Mouse (Mus musculus) layer of hippocampus, adult 8-10 months (tissue): Measurements from ENCODE around the gene Serpinb1c. TPM values are rescaled to one million over a fixed set of nuclear protein-coding genes. Genes with fewer than 3 reads are reported as not detected.
"Not testable (repeated sequence)": the region's sequence is repeated elsewhere in the genome, so short reads cannot be mapped to it uniquely, and the experiment has no call there.

Experiments
- DNase-seq, 2 experiments: peaks; one replicate each; pipeline ENCODE4 v3.0.0; 2022; ENCODE audit warnings: low spot score in 2 of 2
- total RNA-seq, 4 experiments: library from RNA; stranded (reverse); gene quantifications; 2 replicates each; pipeline ENCODE4 v1.2.4; 2022

Gene Serpinb1c
- total RNA-seq, 4 experiments from 2014 or later = 0.48 TPM; not detected in 3

GRCm38 (mm10) chr13:32866484-32866883, 31.5 kb downstream of the Serpinb1c start:
- DNase-seq = peak; percentile 43 to 77

DNA sequence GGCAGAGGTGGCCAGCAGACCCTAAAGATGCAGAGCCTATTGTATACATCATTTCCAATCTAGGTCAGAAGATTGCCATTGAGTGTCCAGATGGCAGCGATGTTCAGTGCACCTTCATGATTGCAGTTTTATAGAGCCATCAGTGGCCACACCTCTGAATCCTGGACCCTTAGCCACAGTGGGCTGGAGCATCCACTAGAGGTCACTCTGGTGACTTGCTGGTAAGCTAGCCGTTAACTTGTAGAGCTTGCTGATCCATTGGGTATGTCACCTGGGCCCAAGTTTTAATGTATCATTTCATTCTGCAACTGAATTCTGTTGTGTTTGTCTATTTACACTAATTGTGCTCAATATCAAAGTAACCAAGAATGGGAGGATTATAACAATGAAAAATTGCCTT, 32.4 kb downstream of the Serpinb1c start:
- no peak for DNase-seq

- not testable (repeated sequence) for DNase-seq
Observed at GRCm38 (mm10) chr13:32864529-32864928, 33.5 kb downstream of the Serpinb1c start.

- DNase-seq = no peak
Observed at GRCm38 (mm10) chr13:32863456-32863855, 34.6 kb downstream of the Serpinb1c start.

DNA sequence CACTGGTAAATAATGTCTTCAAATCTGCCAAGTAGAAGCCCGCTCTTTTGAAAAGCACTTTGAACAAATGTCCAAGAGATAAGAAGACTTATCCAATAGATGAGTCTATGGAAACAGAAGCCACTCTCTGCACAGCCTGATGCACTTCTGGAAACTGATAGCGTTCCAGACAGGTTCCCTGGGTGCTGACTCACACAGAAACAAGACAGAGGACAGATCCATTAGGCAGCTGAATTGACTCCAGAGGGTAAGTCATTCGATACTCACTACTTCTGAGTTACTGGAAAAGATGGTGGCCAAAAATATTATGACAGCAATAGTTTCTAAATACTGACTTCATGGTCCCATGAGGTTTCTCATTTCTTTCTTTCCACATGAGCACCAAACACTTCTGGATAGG, 37.2 kb downstream of the Serpinb1c start:
- no peak for DNase-seq

DNA sequence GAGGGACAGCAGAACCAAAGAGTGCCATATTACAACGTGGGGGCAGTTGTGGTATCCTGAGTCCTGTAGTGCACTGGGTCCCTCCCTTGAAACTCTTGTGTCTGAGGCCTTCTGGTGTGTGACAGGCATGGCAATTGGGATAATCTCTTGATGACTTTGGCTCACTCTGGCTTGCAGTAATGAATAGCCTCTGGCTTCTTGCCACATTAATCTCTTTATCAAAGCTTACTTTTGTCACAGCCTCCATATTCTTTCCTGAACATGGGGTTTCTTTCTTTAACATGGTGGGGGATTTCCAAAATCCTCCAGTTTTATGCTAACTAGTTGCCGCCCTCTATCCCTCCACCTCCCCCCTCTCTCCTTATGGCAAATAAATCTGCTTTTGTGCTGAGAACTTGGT, 44.9 kb downstream of the Serpinb1c start:
- DNase-seq = no peak

- DNase-seq = no peak
Observed at GRCm38 (mm10) chr13:32852539-32852938, 45.5 kb downstream of the Serpinb1c start.

DNA sequence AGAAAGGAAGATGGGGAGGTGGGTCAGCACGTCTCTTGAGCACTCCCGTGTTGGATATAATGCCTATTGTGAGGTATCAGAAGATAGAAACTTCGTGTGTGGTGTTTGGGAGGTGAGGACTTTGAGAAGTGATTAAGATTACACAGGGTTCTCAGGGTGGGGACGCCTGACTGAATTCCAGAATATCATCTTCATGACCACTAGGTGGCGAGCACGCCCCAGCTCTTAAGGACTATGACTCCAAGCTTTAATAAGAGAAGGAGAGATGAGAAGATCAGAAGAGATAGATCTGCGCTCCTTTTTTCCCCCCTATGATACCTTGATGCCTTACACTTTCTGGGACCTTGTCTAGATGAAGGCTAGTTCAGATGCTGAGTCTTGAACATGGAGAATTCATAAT, 46.0 kb downstream of the Serpinb1c start:
- DNase-seq = peak in 1 of 2 experiments; percentile 55

DNA sequence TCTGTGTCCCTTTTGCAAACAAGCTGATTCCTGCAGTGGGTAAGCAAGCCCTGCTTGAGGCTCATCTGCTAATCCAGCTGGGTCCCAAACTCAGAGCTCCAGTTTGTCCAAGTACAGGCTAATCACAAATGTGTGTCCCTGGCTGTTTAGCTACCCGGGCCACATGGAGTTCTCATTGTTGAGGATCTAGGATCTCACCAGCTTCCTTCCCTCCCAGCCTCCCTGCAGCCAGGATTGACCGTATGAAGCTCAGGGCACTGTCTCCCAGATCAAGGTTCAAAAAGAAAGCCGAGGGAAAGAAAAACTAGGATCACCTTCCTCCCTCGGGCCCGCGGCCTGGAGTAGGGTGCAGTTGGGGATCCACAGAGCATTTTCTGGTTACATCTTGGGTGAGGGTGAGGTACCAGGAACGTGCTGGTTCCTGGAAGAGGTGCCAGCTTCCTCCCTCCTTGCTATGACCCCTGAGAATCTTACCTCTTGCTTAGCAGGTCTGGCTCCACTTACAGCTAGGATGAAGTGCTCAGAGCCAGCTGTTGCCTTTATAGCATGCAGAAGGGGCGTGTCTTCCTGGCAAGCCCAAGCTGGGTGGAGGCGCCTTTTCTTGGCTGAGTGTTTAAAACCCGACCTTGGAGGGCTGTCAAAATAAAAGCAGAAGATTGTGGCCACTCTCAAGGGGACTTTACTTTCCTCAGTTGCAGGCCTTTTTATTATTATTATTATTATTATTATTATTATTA, 47.2 kb downstream of the Serpinb1c start, which contains the start of gene Serpinb1a:
Gene Serpinb1a (minus strand): TSS at position 518 of the 737 bp plus-strand sequence.
- DNase-seq = no peak

DNA sequence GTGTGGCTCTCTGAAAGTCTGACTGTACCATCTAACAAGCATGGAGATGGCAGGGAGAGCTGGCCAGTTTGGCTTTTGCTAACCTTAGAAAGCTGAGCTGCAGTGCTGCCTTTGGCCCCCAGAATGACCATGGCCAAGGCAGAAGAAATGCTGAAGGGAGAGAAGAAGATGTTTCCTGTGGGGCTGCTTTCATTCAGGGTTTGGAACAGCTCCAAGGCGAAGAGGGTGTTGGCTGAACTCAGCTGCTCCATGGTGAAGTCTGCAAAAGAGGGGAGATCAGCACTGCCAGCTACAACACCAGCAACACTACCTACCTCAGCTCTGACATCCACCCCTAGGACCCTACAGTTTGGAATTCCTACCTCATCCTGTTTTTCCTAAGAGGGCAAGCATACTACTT, 47.9 kb downstream of the Serpinb1c start:
- no peak for DNase-seq

- DNase-seq = no peak
Observed at GRCm38 (mm10) chr13:32849531-32850123, 48.4 kb downstream of the Serpinb1c start.

GRCm38 (mm10) chr13:32849092-32849491, 48.9 kb downstream of the Serpinb1c start:
- DNase-seq = no peak

- DNase-seq = no peak
Observed at GRCm38 (mm10) chr13:32846221-32846620, 51.8 kb downstream of the Serpinb1c start.

- no peak for DNase-seq
Observed at GRCm38 (mm10) chr13:32841349-32841748, 56.7 kb downstream of the Serpinb1c start.

GRCm38 (mm10) chr13:32839314-32839713, 58.7 kb downstream of the Serpinb1c start:
- DNase-seq = no peak

DNA sequence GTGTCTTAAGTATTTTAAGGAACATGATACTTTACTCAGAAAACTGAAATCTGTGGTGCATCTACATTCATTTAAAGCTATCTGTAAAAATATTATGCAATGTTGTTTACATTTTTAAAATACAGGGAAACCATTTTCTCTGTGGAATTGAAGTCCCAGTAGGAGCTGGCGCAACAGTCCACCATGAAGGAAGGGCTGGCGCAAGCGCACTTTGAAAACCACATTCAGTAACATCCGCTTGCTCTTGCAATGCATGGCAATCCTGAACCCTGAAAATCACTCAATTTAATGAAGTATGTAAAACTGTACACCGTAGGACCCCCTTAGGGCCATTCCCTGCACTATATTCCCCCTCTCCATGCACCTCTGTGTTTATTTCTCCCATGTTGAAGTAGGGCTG, 63.5 kb downstream of the Serpinb1c start:
- no peak for DNase-seq

DNA sequence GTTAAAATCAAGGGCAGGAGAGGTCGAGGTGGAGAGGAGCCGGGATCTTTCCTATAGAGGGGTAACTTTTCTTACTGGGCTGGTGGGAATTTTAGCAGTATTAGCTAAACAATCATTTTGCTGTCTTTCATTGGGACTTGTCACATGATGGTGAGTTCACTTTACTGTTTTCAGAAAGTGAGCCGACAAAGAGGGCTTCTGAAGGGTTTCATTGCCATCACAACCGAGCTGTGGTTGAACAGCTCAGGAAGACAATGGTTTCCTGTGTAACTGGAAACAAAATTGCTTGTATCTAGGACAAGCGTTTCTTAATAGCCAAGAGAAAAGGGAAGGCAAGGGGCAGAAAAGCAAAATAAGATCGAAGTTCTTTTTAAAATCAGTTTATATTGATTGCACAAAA, 64.8 kb downstream of the Serpinb1c start:
- DNase-seq = no peak

GRCm38 (mm10) chr13:32832776-32833175, 65.2 kb downstream of the Serpinb1c start:
- DNase-seq = no peak

DNA sequence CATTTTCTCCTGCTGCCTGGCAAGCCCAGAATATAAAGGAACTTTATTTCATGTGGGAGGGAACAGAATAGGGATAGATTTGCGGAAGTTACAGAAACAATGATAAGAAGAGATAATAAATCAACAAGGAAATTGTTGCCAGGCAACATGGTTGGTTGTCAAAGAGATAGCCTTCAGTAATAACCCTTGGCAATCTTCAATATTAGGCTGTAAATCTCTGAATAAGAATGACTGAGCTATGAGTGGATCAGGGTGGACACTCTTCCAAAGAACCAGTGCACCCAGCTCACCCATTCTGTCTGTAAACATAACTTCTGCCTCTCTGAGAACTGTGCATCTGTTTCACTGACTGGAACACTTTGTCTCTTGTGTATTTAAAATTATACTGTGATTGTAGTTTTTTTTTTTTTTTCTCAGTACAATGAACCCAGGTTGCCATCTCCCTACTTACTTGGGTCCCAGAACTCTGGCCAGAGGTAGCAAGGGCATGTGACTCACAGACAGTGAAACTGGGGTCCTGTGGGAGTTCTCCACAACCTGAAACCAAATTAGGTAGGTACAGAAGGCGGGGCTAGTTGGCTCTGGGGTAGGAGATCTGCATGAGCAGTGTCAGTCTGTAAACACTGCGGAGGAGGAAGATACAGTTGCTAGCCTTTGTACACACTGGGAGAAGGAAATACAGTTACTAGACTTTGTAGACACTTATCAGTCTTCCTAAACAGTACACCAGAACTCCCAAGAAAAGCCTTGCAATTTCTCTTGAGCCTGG, 66.3 kb downstream of the Serpinb1c start:
- DNase-seq = no peak
